ENCODE assay signal across 8 mouse cellular contexts in genomic region chr2:156312297-156312897, GRCm38 (mm10). TPM values are rescaled to one million over a fixed set of nuclear protein-coding genes. Genes with fewer than 3 reads are reported as not detected.
DNase-seq lines count a peak whose midpoint lies in the region; ATAC-seq lines count a peak whose summit lies in the region.

Gene Cnbd2, plus strand, starts transcription at chr2:156312299.
Gene Scand1, minus strand, starts transcription at chr2:156312704.

- H3K27me3 ChIP-seq in heart, embryonic 14.5 days (ENCODE audit: control insufficient read depth, insufficient read depth, low read length), result no peaks in the 10 kb centered on the region
- H3K27me3 ChIP-seq in liver, embryonic 13.5 days, result no peaks in the 10 kb centered on the region
- H3K27me3 ChIP-seq in stomach, embryonic 16.5 days (ENCODE audit: control insufficient read depth, insufficient read depth, low read length), result no peaks in the 10 kb centered on the region

- H3K27ac ChIP-seq in heart, embryonic 14.5 days (replicated peaks in 1 of 2; ENCODE audit: control insufficient read depth in 1 of 2, insufficient read depth in 1 of 2, low read depth in 2 of 2, low read length in 2 of 2), result peak within 1 kb of the TSS; percentile 95 to 98
- peak within 1 kb of the TSS; percentile 93 for H3K27ac ChIP-seq in liver, embryonic 13.5 days
- peak within 1 kb of the TSS; percentile 99 for H3K27ac ChIP-seq in stomach, embryonic 16.5 days (ENCODE audit: low read length)

- ATAC-seq in erythroid progenitor cell, adult 5-6 weeks (replicated peaks; ENCODE audit: low FRiP score, poor library complexity, severe bottlenecking), result peak; percentile 84
- peak; percentile 82 for ATAC-seq in heart, embryonic 14.5 days (ENCODE audit: insufficient number of reproducible peaks, insufficient read depth, low FRiP score, low read depth)
- ATAC-seq in liver, embryonic 13.5 days (ENCODE audit: low read depth), result peak; percentile 87
- peak; percentile 93 for ATAC-seq in stomach, embryonic 16.5 days (ENCODE audit: insufficient read depth, low FRiP score)

- peak; percentile 91 for DNase-seq in CD4-positive helper T cell, adult 2 months (ENCODE audit: low read depth, low spot score)
- peak; percentile 62 for DNase-seq in brain, embryonic 18.5 days (ENCODE audit: low read depth, low spot score)
- peak; percentile 90 for DNase-seq in kidney, postnatal 14 days
- DNase-seq in liver, embryonic 13.5 days, result peak; percentile 72
- peak; percentile 89 for DNase-seq in neural tube, embryonic 10.5 days (ENCODE audit: extremely low spot score, low spot score)

- WGBS in heart, embryonic 14.5 days, result under 1% methylated on average over 49 of the region's 49 CpGs
- under 1% methylated on average over 48 of the region's 49 CpGs for WGBS in liver, embryonic 13.5 days (ENCODE audit: insufficient replicate concordance)
- WGBS in stomach, embryonic 16.5 days, result under 1% methylated on average over 49 of the region's 49 CpGs

- H3K9ac ChIP-seq in heart, embryonic 14.5 days (ENCODE audit: low read length), result peak within 1 kb of the TSS; percentile 97
- peak within 1 kb of the TSS; percentile 93 for H3K9ac ChIP-seq in liver, embryonic 13.5 days
- peak within 1 kb of the TSS; percentile 97 for H3K9ac ChIP-seq in stomach, embryonic 16.5 days (ENCODE audit: low read length)

- peak within 1 kb of the TSS; percentile 93 to 99 for H3K4me3 ChIP-seq in heart, embryonic 14.5 days (ENCODE audit: control insufficient read depth in 1 of 2, insufficient read depth in 1 of 2, low read depth in 1 of 2, low read length in 2 of 2)
- H3K4me3 ChIP-seq in liver, embryonic 13.5 days (replicated peaks), result peak within 1 kb of the TSS; percentile 93
- peak within 1 kb of the TSS; percentile 96 for H3K4me3 ChIP-seq in stomach, embryonic 16.5 days (replicated peaks; ENCODE audit: low read length)

- H3K4me1 ChIP-seq in heart, embryonic 14.5 days (ENCODE audit: control insufficient read depth in 2 of 2, insufficient read depth in 2 of 2, low read length in 2 of 2), result peaks cover 0 to 4% of the 10 kb centered on the region in 2 experiments; a peak in 1 of 4 replicates
- H3K4me1 ChIP-seq in liver, embryonic 13.5 days (replicated peaks), result peaks cover 27% of the 10 kb centered on the region
- H3K4me1 ChIP-seq in stomach, embryonic 16.5 days (ENCODE audit: control insufficient read depth, insufficient read depth, low read length), result peaks cover 9% of the 10 kb centered on the region

- H3K36me3 ChIP-seq in heart, embryonic 14.5 days (ENCODE audit: control insufficient read depth, insufficient read depth, low read length), result peaks cover 11% of the 10 kb centered on the region; the same call in 1 of the 2 replicates
- peaks cover 8% of the 10 kb centered on the region; the same call in 1 of the 2 replicates for H3K36me3 ChIP-seq in liver, embryonic 13.5 days
- H3K36me3 ChIP-seq in stomach, embryonic 16.5 days (ENCODE audit: control insufficient read depth, insufficient read depth, low read length), result no peaks in the 10 kb centered on the region

- H3K9me3 ChIP-seq in heart, embryonic 14.5 days (ENCODE audit: control insufficient read depth, low read length), result no peaks in the 10 kb centered on the region
- no peaks in the 10 kb centered on the region for H3K9me3 ChIP-seq in liver, embryonic 13.5 days (replicated peaks)
- peaks cover 2% of the 10 kb centered on the region; the same call in 1 of the 2 replicates for H3K9me3 ChIP-seq in stomach, embryonic 16.5 days (replicated peaks; ENCODE audit: control insufficient read depth, low read length)

- peak within 1 kb of the TSS; percentile 83 for H3K4me2 ChIP-seq in heart, embryonic 14.5 days (ENCODE audit: low read length)
- peak within 1 kb of the TSS; percentile 87 for H3K4me2 ChIP-seq in liver, embryonic 13.5 days
- peak within 1 kb of the TSS; percentile 82 for H3K4me2 ChIP-seq in stomach, embryonic 16.5 days (ENCODE audit: low read depth, low read length)

RNA-seq across cellular contexts. Expression of gene Cnbd2, which starts in this region (rescaled TPM):
- 5.4 TPM in 1 of 2 replicates, not detected in the other for total RNA-seq in erythroid progenitor cell, adult 5-6 weeks (2015; ENCODE audit: low replicate concordance)
- total RNA-seq in erythroid progenitor cell, adult 5-6 weeks (2017; ENCODE audit: low replicate concordance), result 3.1 TPM in 1 of 2 replicates, not detected in the other
- 3.0 and 3.7 TPM in 2 replicates for polyA plus RNA-seq in heart, embryonic 14.5 days (2014; fragmentation: Nextera tagmentation; extraction: Ambion mirVana)
- polyA plus RNA-seq in liver, embryonic 13.5 days (2015; fragmentation: Nextera tagmentation; extraction: Ambion mirVana), result 1.1 and 1.7 TPM in 2 replicates
- 2.4 and 3.3 TPM in 2 replicates for polyA plus RNA-seq in stomach, embryonic 16.5 days (2015; fragmentation: Nextera tagmentation; extraction: Ambion mirVana)

RNA-seq across cellular contexts. Expression of gene Scand1, which starts in this region (rescaled TPM):
- 3.8 TPM in 1 of 2 replicates, not detected in the other for total RNA-seq in erythroid progenitor cell, adult 5-6 weeks (2015; ENCODE audit: low replicate concordance)
- 1.4 and 2.8 TPM in 2 replicates for total RNA-seq in erythroid progenitor cell, adult 5-6 weeks (2017; ENCODE audit: low replicate concordance)
- 63.5 and 68.9 TPM in 2 replicates for polyA plus RNA-seq in heart, embryonic 14.5 days (2014; fragmentation: Nextera tagmentation; extraction: Ambion mirVana)
- polyA plus RNA-seq in liver, embryonic 13.5 days (2015; fragmentation: Nextera tagmentation; extraction: Ambion mirVana), result 34.4 and 34.6 TPM in 2 replicates
- polyA plus RNA-seq in stomach, embryonic 16.5 days (2015; fragmentation: Nextera tagmentation; extraction: Ambion mirVana), result 27.2 and 31.3 TPM in 2 replicates

Comparison
In these comparisons a context has a peak if more than half of its experiments do, and no peak if none do; other contexts are left out.
1. Peak in every context shown above with its lines: DNase-seq, ATAC-seq, H3K4me3 ChIP-seq and H3K27ac ChIP-seq.